Mouse (Mus musculus) kidney, embryonic 15.5 days (tissue): ENCODE results near the gene Taar1. TPM values are rescaled to one million over a fixed set of nuclear protein-coding genes. Genes with fewer than 3 reads are reported as not detected.

ENCODE experiments used
- ATAC-seq: fragments of 200-750 bp; cut with Nextera tagmentation; replicated peaks from 2 replicates; pipeline ENCODE4 v1.8.0; 2017; ENCODE audit warnings: moderate TSS enrichment; ENCODE audit not compliant: low FRiP score
- H3K27ac ChIP-seq: fragments of 300-500 bp; sonication (generic); 2 replicates; pipeline ENCODE4 v1.5.1; 2015; ENCODE audit warnings: mild to moderate bottlenecking, inconsistent platforms
- H3K27me3 ChIP-seq: fragments of 300-500 bp; sonication (generic); 2 replicates; pipeline ENCODE4 v1.6.1; 2015; ENCODE audit warnings: inconsistent platforms
- H3K36me3 ChIP-seq: fragments of 300-500 bp; sonication (generic); 2 replicates; pipeline ENCODE4 v1.6.1; 2015; ENCODE audit warnings: inconsistent platforms
- H3K4me1 ChIP-seq: fragments of 300-500 bp; sonication (generic); 2 replicates; pipeline ENCODE4 v1.6.1; 2015; ENCODE audit warnings: inconsistent platforms
- H3K4me2 ChIP-seq: fragments of 300-500 bp; sonication (generic); 2 replicates; pipeline ENCODE4 v1.6.1; 2015; ENCODE audit warnings: moderate library complexity, mild to moderate bottlenecking, inconsistent platforms
- H3K4me3 ChIP-seq: fragments of 300-500 bp; sonication (generic); replicated peaks from 2 replicates; pipeline ENCODE4 v1.5.1; 2015; ENCODE audit warnings: mild to moderate bottlenecking, inconsistent platforms
- H3K9ac ChIP-seq: fragments of 300-500 bp; sonication (generic); 2 replicates; pipeline ENCODE4 v1.6.1; 2015; ENCODE audit warnings: mild to moderate bottlenecking, inconsistent platforms
- H3K9me3 ChIP-seq: fragments of 300-500 bp; sonication (generic); replicated peaks from 2 replicates; pipeline ENCODE4 v1.6.1; 2016; ENCODE audit warnings: inconsistent platforms
- WGBS: fragments of 180-500 bp; shearing (Covaris S2); methylation state at CpG from one replicate; pipeline ENCODE4 v1.1.7; 2015; ENCODE audit warnings: mixed read lengths; 5-methylcytosine and 5-hydroxymethylcytosine counted together
- polyA plus RNA-seq: library from polyadenylated mRNA; unstranded; fragments of >200 nt; fragmentation: Nextera tagmentation; extraction: Ambion mirVana; gene quantifications from 2 replicates; pipeline ENCODE4 v1.2.1, GENCODE M21; 2015

Taar1 gene
- polyA plus RNA-seq, 1 experiment from 2014 or later: not detected

DNA sequence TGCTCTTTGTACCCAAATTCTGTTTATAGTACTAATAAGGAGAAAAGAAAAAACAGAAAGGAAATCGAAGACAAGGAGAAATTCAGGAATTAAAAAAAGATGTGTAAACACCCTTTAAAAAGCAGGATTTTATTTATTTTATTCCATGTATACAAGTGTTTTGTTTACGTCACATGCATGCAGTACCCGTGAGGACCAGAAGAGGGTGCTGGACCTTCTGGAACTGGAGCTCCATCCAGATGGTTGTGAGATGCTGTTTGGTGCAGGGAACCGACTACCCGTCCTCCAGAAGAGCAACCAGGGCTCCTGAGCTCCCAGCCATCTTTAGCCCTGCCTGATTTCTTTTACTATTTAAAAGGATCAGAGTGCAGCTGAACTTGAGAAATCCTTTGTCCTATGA is 22.3 kb downstream of the Taar1 start:
- Histone ChIP-seq H3K4me3 (no peak overlapping the region), H3K36me3 (no peaks in the 10 kb centered on the region), H3K9me3 (no peaks in the 10 kb centered on the region), H3K4me1 (0 out of 2 replicates have a peak, but pooled peaks cover 3% of the 10 kb centered on the region), H3K27me3 (no peaks in the 10 kb centered on the region), H3K4me2 (no peak overlapping the region), H3K27ac (no peak overlapping the region), H3K9ac (no peak overlapping the region)
- 79% methylated on average over 5 of the region's 5 CpGs for WGBS
- no peak for ATAC-seq

DNA sequence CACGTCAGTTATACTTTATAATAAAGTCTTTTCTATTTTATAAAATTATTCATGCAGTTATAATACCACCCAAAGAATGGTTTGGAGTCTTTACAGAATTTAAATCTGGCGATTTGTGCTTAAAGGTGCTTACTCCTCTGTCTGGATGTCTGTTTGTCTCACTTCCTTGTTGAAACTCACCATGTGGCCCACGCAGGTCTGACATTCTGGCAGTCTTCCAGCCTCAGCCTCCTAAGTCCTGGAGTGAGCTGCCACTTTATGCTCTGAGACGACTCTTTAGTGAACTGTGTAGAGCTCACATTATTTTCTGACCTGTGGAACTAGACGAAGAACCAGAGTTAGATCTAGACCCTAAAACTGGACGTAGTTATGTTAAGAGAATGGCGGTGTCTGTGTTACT is 27.9 kb downstream of the Taar1 start:
- no peaks in the 10 kb centered on the region for H3K4me1 ChIP-seq
- H3K27ac ChIP-seq: no peak overlapping the region
- H3K4me2 ChIP-seq: no peak overlapping the region
- H3K36me3 ChIP-seq: no peaks in the 10 kb centered on the region
- ATAC-seq: no peak
- H3K9me3 ChIP-seq: no peaks in the 10 kb centered on the region
- H3K27me3 ChIP-seq: no peaks in the 10 kb centered on the region
- 65% methylated on average over 7 of the region's 7 CpGs for WGBS
- H3K9ac ChIP-seq: no peak overlapping the region
- H3K4me3 ChIP-seq: no peak overlapping the region

- Histone ChIP-seq H3K4me1 (no peaks in the 10 kb centered on the region), H3K27me3 (no peaks in the 10 kb centered on the region), H3K4me3 (no peak within 1 kb of the TSS), H3K9me3 (no peaks in the 10 kb centered on the region), H3K27ac (no peak within 1 kb of the TSS), H3K9ac (no peak within 1 kb of the TSS), H3K4me2 (no peak within 1 kb of the TSS), H3K36me3 (no peaks in the 10 kb centered on the region)
- ATAC-seq: no peak
- WGBS: 89% methylated on average over 16 of the region's 16 CpGs
Measured at GRCm38 (mm10) chr10:23949508-23950005, 29.4 kb downstream of the Taar1 start, which contains the start of gene Taar3. Gene Taar3, plus strand, starts transcription at chr10:23949558.

- Histone ChIP-seq H3K27me3 (no peaks in the 10 kb centered on the region), H3K9ac (no peak overlapping the region), H3K4me3 (no peak overlapping the region), H3K9me3 (no peaks in the 10 kb centered on the region), H3K4me2 (no peak overlapping the region), H3K4me1 (no peaks in the 10 kb centered on the region), H3K36me3 (no peaks in the 10 kb centered on the region), H3K27ac (no peak overlapping the region)
- ATAC-seq: no peak
- 74% methylated on average over 6 of the region's 6 CpGs for WGBS
Measured at GRCm38 (mm10) chr10:23951714-23952113, 31.6 kb downstream of the Taar1 start.

- Histone ChIP-seq H3K9ac (no peak overlapping the region), H3K4me3 (no peak overlapping the region), H3K36me3 (no peaks in the 10 kb centered on the region), H3K4me1 (peaks cover 14% of the 10 kb centered on the region; the same call in 1 of the 2 replicates), H3K27ac (no peak overlapping the region), H3K27me3 (no peaks in the 10 kb centered on the region), H3K4me2 (no peak overlapping the region), H3K9me3 (no peaks in the 10 kb centered on the region)
- WGBS: 23% methylated on average over 3 of the region's 3 CpGs
- ATAC-seq: no peak
Measured at GRCm38 (mm10) chr10:23959071-23959470, 38.9 kb downstream of the Taar1 start.

- Histone ChIP-seq H3K36me3 (no peaks in the 10 kb centered on the region), H3K9me3 (no peaks in the 10 kb centered on the region), H3K27ac (no peak within 1 kb of the TSS), H3K4me3 (no peak within 1 kb of the TSS), H3K4me2 (no peak within 1 kb of the TSS), H3K27me3 (no peaks in the 10 kb centered on the region), H3K4me1 (peaks cover 20% of the 10 kb centered on the region; the same call in 1 of the 2 replicates), H3K9ac (no peak within 1 kb of the TSS)
- no peak for ATAC-seq
- 94% methylated on average over 13 of the region's 13 CpGs for WGBS
Measured at GRCm38 (mm10) chr10:23960444-23960915, 40.3 kb downstream of the Taar1 start, which contains the start of gene Taar4. Gene Taar4, plus strand, starts transcription at chr10:23960494.

DNA sequence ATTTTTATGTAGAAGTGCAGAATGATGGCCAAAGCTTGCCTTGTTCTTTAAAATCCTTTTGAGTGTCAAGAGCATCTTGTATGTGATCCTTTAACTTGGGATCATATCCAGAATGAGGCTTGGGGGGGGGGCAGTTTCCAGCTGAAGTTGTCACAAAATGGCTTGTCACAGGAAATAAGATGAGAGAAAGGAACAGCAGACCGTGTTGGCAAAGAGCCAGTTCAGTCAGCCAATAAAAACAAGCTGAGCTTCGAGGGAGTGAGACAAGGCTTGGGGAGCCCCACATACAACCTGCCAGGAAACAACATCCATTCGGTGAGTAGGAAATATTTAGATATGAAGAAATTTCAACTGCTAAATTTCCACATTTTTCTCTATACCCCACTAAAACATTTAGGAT is 43.3 kb downstream of the Taar1 start:
- no peaks in the 10 kb centered on the region for H3K9me3 ChIP-seq
- no peak overlapping the region for H3K27ac ChIP-seq
- H3K9ac ChIP-seq: no peak overlapping the region
- H3K36me3 ChIP-seq: no peaks in the 10 kb centered on the region
- WGBS: 27% methylated on average over 3 of the region's 3 CpGs
- ATAC-seq: no peak
- no peaks in the 10 kb centered on the region for H3K27me3 ChIP-seq
- H3K4me1 ChIP-seq: peaks cover 18% of the 10 kb centered on the region; the same call in 1 of the 2 replicates
- H3K4me3 ChIP-seq: no peak overlapping the region
- H3K4me2 ChIP-seq: no peak overlapping the region

DNA sequence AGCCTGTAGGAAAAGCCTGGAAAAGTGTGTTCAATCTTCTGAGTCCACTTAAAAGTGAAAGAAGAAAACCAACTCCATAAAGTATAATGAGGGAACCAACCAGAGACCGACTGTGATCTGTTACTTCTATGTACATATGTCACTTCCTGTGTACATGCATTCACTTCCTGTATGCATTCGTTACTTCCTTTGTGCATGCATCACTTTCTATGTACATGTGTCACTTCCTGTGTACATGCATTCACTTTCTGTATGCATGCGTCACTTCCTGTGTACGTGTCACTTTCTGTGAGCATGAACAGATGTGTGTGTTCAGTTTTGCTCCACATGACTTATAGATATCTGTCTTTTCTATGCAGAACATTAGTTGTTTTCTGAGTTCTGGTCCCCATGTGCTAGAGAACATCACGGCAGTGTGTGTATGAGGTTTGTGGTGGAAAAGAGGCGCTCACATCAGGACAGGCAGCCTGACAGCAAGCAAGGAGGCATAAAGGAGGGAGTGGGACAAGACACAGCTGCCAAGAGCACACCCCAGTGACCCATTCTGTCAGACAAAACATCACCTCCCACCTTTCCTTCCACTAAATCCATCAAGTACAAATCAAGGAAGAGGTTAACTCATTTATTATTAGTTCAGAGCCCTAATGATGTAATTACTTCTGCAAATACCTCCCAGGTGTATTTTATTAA is 44.9 kb downstream of the Taar1 start:
- Histone ChIP-seq H3K4me3 (no peak overlapping the region), H3K4me2 (no peak overlapping the region), H3K4me1 (0 out of 2 replicates have a peak, but pooled peaks cover 12% of the 10 kb centered on the region), H3K27me3 (no peaks in the 10 kb centered on the region), H3K9ac (no peak overlapping the region), H3K36me3 (no peaks in the 10 kb centered on the region), H3K9me3 (no peaks in the 10 kb centered on the region), H3K27ac (no peak overlapping the region)
- 53% methylated on average over 6 of the region's 6 CpGs for WGBS
- ATAC-seq: peak; percentile 83

DNA sequence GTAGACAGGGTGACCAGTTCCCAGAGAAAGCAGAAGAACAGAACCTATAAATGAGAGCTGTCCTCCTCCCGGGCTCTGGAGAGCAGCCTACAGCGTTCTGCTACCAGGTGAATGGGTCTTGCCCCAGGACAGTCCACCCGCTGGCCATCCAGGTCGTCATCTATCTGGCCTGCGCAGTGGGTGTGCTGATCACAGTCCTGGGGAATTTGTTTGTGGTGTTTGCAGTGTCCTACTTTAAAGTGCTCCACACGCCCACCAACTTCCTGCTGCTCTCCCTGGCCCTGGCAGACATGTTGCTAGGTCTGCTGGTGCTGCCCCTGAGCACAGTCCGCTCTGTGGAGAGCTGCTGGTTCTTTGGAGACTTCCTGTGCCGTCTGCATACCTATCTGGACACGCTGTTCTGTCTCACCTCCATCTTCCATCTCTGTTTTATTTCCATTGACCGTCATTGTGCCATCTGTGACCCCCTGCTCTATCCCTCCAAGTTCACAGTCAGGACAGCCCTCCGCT is 50.6 kb downstream of the Taar1 start, which contains the start of gene Taar5:
Taar5 (plus strand) TSS at position 51 of the 510 bp plus-strand sequence.
- H3K27me3 ChIP-seq: no peaks in the 10 kb centered on the region
- H3K9me3 ChIP-seq: no peaks in the 10 kb centered on the region
- ATAC-seq: no peak
- H3K4me1 ChIP-seq: no peaks in the 10 kb centered on the region
- no peaks in the 10 kb centered on the region for H3K36me3 ChIP-seq
- no peak within 1 kb of the TSS for H3K27ac ChIP-seq
- no peak within 1 kb of the TSS for H3K4me2 ChIP-seq
- 87% methylated on average over 11 of the region's 11 CpGs for WGBS
- no peak within 1 kb of the TSS for H3K9ac ChIP-seq
- no peak within 1 kb of the TSS for H3K4me3 ChIP-seq

Other genes starting within 250 kb of the Taar1 start
- 195 and 221 TPM in 2 replicates for gene Rps12, start 133.1 kb upstream of the Taar1 start, polyA plus RNA-seq
- gene Slc18b1, start 123.4 kb upstream of the Taar1 start, polyA plus RNA-seq: 18.2 and 19.1 TPM in 2 replicates
- 0.27 TPM in 1 of 2 replicates, not detected in the other for gene Vnn3, start 68.9 kb upstream of the Taar1 start, polyA plus RNA-seq
- gene Vnn1, start 25.7 kb upstream of the Taar1 start, polyA plus RNA-seq: 2.0 TPM in 2 replicates
- gene Taar2, start 18.2 kb downstream of the Taar1 start, polyA plus RNA-seq: 0.22 TPM in 1 of 2 replicates, not detected in the other
- gene Taar3, start 29.2 kb downstream of the Taar1 start, polyA plus RNA-seq: not detected in 2 replicates
- gene Taar4, start 40.1 kb downstream of the Taar1 start, polyA plus RNA-seq: not detected in 2 replicates
- 0.36 TPM in 1 of 2 replicates, not detected in the other for gene Taar5, start 50.4 kb downstream of the Taar1 start, polyA plus RNA-seq
- not detected in 2 replicates for gene Taar6, start 65.3 kb downstream of the Taar1 start, polyA plus RNA-seq
- gene Taar7a, start 73.1 kb downstream of the Taar1 start, polyA plus RNA-seq: not detected in 2 replicates
- gene Taar7b, start 79.6 kb downstream of the Taar1 start, polyA plus RNA-seq: not detected in 2 replicates
- not detected in 2 replicates for gene Taar7d, start 106.9 kb downstream of the Taar1 start, polyA plus RNA-seq
- gene Taar7e, start 117.3 kb downstream of the Taar1 start, polyA plus RNA-seq: not detected in 2 replicates
- not detected in 2 replicates for gene Taar7f, start 129.2 kb downstream of the Taar1 start, polyA plus RNA-seq
- not detected in 2 replicates for gene Taar8a, start 156.1 kb downstream of the Taar1 start, polyA plus RNA-seq
- not detected in 2 replicates for gene Taar8b, start 171.9 kb downstream of the Taar1 start, polyA plus RNA-seq
- not detected in 2 replicates for gene Taar8c, start 181.6 kb downstream of the Taar1 start, polyA plus RNA-seq
- gene Taar9, start 189.2 kb downstream of the Taar1 start, polyA plus RNA-seq: not detected in 2 replicates
- gene Stx7, start 228.9 kb downstream of the Taar1 start, polyA plus RNA-seq: 108 and 115 TPM in 2 replicates